Mouse (Mus musculus) telencephalon, adult 2 months (tissue): ENCODE measurements around the gene Gm7347.
"Not testable (repeated sequence)": the region's sequence is repeated elsewhere in the genome, so short reads cannot be mapped to it uniquely, and the experiment has no call there.

ENCODE experiments used
- DNase-seq: peaks from one replicate; pipeline ENCODE4 v3.0.0-alpha.2; 2011; ENCODE audit warnings: low read depth, low spot score

Gene Gm7347

GRCm38 (mm10) chr5:26058481-26058880 is at the start of gene Gm7347:
Gm7347 (minus strand) TSS chr5:26058581.
- not testable (repeated sequence) for DNase-seq

- not testable (repeated sequence) for DNase-seq
Measured at GRCm38 (mm10) chr5:26105262-26105661, 46.9 kb upstream of the Gm7347 start, which contains the start of gene 5031410I06Rik. 5031410I06Rik (minus strand) TSS chr5:26105362.

GRCm38 (mm10) chr5:26089191-26089590 is 30.8 kb upstream of the Gm7347 start, which contains the start of gene Gm10471:
Gm10471 (minus strand) TSS chr5:26089291.
- DNase-seq: not testable (repeated sequence)

GRCm38 (mm10) chr5:26079023-26079422 is 20.6 kb upstream of the Gm7347 start:
- not testable (repeated sequence) for DNase-seq

- no peak for DNase-seq
Measured at GRCm38 (mm10) chr5:26070716-26071115, 12.3 kb upstream of the Gm7347 start.

GRCm38 (mm10) chr5:26039458-26039857 is 18.9 kb downstream of the Gm7347 start, which contains the start of gene Speer4a:
Speer4a (minus strand) TSS chr5:26039558.
- DNase-seq: not testable (repeated sequence)

- DNase-seq: not testable (repeated sequence)
Measured at GRCm38 (mm10) chr5:26022816-26023215, 35.6 kb downstream of the Gm7347 start, which contains the start of gene Gm5862. Gm5862 (minus strand) TSS chr5:26022916.

GRCm38 (mm10) chr5:26007697-26008096 is 50.7 kb downstream of the Gm7347 start:
- DNase-seq: not testable (repeated sequence)

- peak; percentile 19 for DNase-seq
Measured at GRCm38 (mm10) chr5:26006937-26007695, 51.3 kb downstream of the Gm7347 start.

- not testable (repeated sequence) for DNase-seq
Measured at GRCm38 (mm10) chr5:26004698-26005097, 53.7 kb downstream of the Gm7347 start, which contains the start of gene Gm1979. Gm1979 (minus strand) TSS chr5:26004798.
